Mouse (Mus musculus) neutrophil, adult 5-6 weeks (primary cell): Measurements from ENCODE around the gene Prl3b1. TPM values are rescaled to one million over a fixed set of nuclear protein-coding genes. Genes with fewer than 3 reads are reported as not detected.

Experiments
- ATAC-seq: fragments of 151-379, 151-347 bp; 2 replicates; pipeline ENCODE4 v1.8.0; 2017; ENCODE audit warnings: mild to moderate bottlenecking, moderate TSS enrichment; ENCODE audit not compliant: insufficient number of reproducible peaks, poor library complexity, low FRiP score, severe bottlenecking; ENCODE audit errors: extremely low read depth
- total RNA-seq: library from RNA; stranded (forward); fragments of 200-1000 nt; gene quantifications from 2 replicates; pipeline ENCODE4 v1.2.3, GENCODE M21; 2017

The Prl3b1 gene
- total RNA-seq: not detected in 2 replicates

GRCm38 (mm10) chr13:27241547-27241946 lies at the start of gene Prl3b1:
Gene Prl3b1 (plus strand): TSS chr13:27241847.
- no peak for ATAC-seq

GRCm38 (mm10) chr13:27196359-27196758 lies 45.3 kb upstream of the Prl3b1 start, which contains the start of gene Prl3c1:
Gene Prl3c1 (plus strand): TSS chr13:27196659.
- no peak for ATAC-seq

GRCm38 (mm10) chr13:27259136-27259535 lies 17.5 kb downstream of the Prl3b1 start, which contains the start of gene Prl3a1:
Gene Prl3a1 (plus strand): TSS chr13:27259436.
- no peak for ATAC-seq

Other genes with a start within 250 kb of the Prl3b1 start
- not detected in 2 replicates for gene Prl, start 184.3 kb upstream of the Prl3b1 start, total RNA-seq
- not detected in 2 replicates for gene Prl3d1, start 147.7 kb upstream of the Prl3b1 start, total RNA-seq
- gene Prl3d2, start 120.1 kb upstream of the Prl3b1 start, total RNA-seq: not detected in 2 replicates
- gene Prl3d3, start 85.1 kb upstream of the Prl3b1 start, total RNA-seq: not detected in 2 replicates
- not detected in 2 replicates for gene Prl3c1, start 45.2 kb upstream of the Prl3b1 start, total RNA-seq
- not detected in 2 replicates for gene Prl3a1, start 17.6 kb downstream of the Prl3b1 start, total RNA-seq
- not detected in 2 replicates for gene Prl6a1, start 70.8 kb downstream of the Prl3b1 start, total RNA-seq
- gene Prl8a2, start 103.8 kb downstream of the Prl3b1 start, total RNA-seq: not detected in 2 replicates
- not detected in 2 replicates for gene Prl2b1, start 149.0 kb downstream of the Prl3b1 start, total RNA-seq
- not detected in 2 replicates for gene Prl8a6, start 196.8 kb downstream of the Prl3b1 start, total RNA-seq